Mouse (Mus musculus): ENCODE measurements around the gene Olfr44. TPM values are rescaled to one million over a fixed set of nuclear protein-coding genes. Genes with fewer than 3 reads are reported as not detected.

Gene Olfr44
- not detected in 2 replicates for polyA plus RNA-seq (2012; rRNA removed)

GRCm38 (mm10) chr9:39493895-39494294 lies at the start of gene Olfr44:
Gene Olfr44 (minus strand): TSS chr9:39493995.

GRCm38 (mm10) chr9:39515531-39515930 lies 21.7 kb upstream of the Olfr44 start, which contains the start of gene Olfr957:
Gene Olfr957 (minus strand): TSS chr9:39515809.

GRCm38 (mm10) chr9:39471844-39472243 lies 22.0 kb downstream of the Olfr44 start, which contains the start of gene Olfr955:
Gene Olfr955 (minus strand): TSS chr9:39471944.

GRCm38 (mm10) chr9:39456401-39456800 lies 37.4 kb downstream of the Olfr44 start, which contains the start of gene Olfr954:
Gene Olfr954 (plus strand): TSS chr9:39456701.

Other genes starting within 250 kb of the Olfr44 start
- gene Olfr1537, start 244.0 kb downstream of the Olfr44 start, polyA plus RNA-seq (2012; rRNA removed): not detected in 2 replicates
- gene Olfr945, start 217.2 kb downstream of the Olfr44 start, polyA plus RNA-seq (2012; rRNA removed): not detected in 2 replicates
- gene Olfr948, start 167.9 kb downstream of the Olfr44 start, polyA plus RNA-seq (2012; rRNA removed): not detected in 2 replicates
- gene Olfr951, start 106.6 kb downstream of the Olfr44 start, polyA plus RNA-seq (2012; rRNA removed): not detected in 2 replicates
- gene Olfr952, start 66.8 kb downstream of the Olfr44 start, polyA plus RNA-seq (2012; rRNA removed): not detected in 2 replicates
- gene Olfr954, start 37.3 kb downstream of the Olfr44 start, polyA plus RNA-seq (2012; rRNA removed): not detected in 2 replicates
- not detected in 2 replicates for gene Olfr955, start 22.1 kb downstream of the Olfr44 start, polyA plus RNA-seq (2012; rRNA removed)
- not detected in 2 replicates for gene Olfr957, start 21.8 kb upstream of the Olfr44 start, polyA plus RNA-seq (2012; rRNA removed)
- gene Olfr958, start 60.1 kb upstream of the Olfr44 start, polyA plus RNA-seq (2012; rRNA removed): not detected in 2 replicates
- not detected in 2 replicates for gene Olfr959, start 81.6 kb upstream of the Olfr44 start, polyA plus RNA-seq (2012; rRNA removed)
- 2.6 and 7.9 TPM in 2 replicates for gene AW551984, start 110.4 kb upstream of the Olfr44 start, polyA plus RNA-seq (2012; rRNA removed)
- not detected in 2 replicates for gene Olfr148, start 116.7 kb upstream of the Olfr44 start, polyA plus RNA-seq (2012; rRNA removed)
- not detected in 2 replicates for gene Olfr960, start 127.4 kb upstream of the Olfr44 start, polyA plus RNA-seq (2012; rRNA removed)
- not detected in 2 replicates for gene Olfr961, start 151.1 kb upstream of the Olfr44 start, polyA plus RNA-seq (2012; rRNA removed)
- not detected in 2 replicates for gene Olfr963, start 173.2 kb upstream of the Olfr44 start, polyA plus RNA-seq (2012; rRNA removed)
- not detected in 2 replicates for gene Olfr149, start 213.1 kb upstream of the Olfr44 start, polyA plus RNA-seq (2012; rRNA removed)
- not detected in 2 replicates for gene Olfr965, start 217.4 kb upstream of the Olfr44 start, polyA plus RNA-seq (2012; rRNA removed)
- not detected in 2 replicates for gene Olfr150, start 237.0 kb upstream of the Olfr44 start, polyA plus RNA-seq (2012; rRNA removed)

All from ovary, adult 2 months (tissue).